Mouse (Mus musculus) gastrocnemius, adult 18-20 months (tissue): ENCODE results near the gene Mapk12. TPM values are rescaled to one million over a fixed set of nuclear protein-coding genes. Genes with fewer than 3 reads are reported as not detected.

Experiments used
- DNase-seq: peaks from one replicate; pipeline ENCODE4 v3.0.0; 2021; ENCODE audit warnings: low spot score
- long read RNA-seq, 2 experiments: library from polyadenylated mRNA; stranded (forward); transcript quantifications; one replicate each; pipeline ENCODE4 v2.0.0; 2021
- total RNA-seq, 2 experiments: library from RNA; stranded (reverse); gene quantifications; 2 replicates each; pipeline ENCODE4 v1.2.3; 2021

Gene Mapk12
- total RNA-seq, result 100 to 1,000 TPM; 142 to 145 TPM
- long read RNA-seq, experiment 1, transcript Mapk12-203 (11 exons, 1,928 nt), result minor isoform, 30 of 234 reads
- long read RNA-seq, experiment 1, transcript Mapk12-201 (12 exons, 1,808 nt), result major isoform, 137 of 234 reads
- long read RNA-seq, experiment 1, partial matches to known transcripts, result 24 of 234 reads
- long read RNA-seq, experiment 1, other reads (novel, unspliced or antisense), result 41 of 234 reads
- long read RNA-seq, experiment 2, transcript Mapk12-203 (11 exons, 1,928 nt), result minor isoform, 12 of 156 reads
- long read RNA-seq, experiment 2, transcript Mapk12-201 (12 exons, 1,808 nt), result major isoform, 100 of 156 reads
- long read RNA-seq, experiment 2, partial matches to known transcripts, result 16 of 156 reads
- long read RNA-seq, experiment 2, other reads (novel, unspliced or antisense), result 28 of 156 reads

GRCm38 (mm10) chr15:89140659-89141252 lies at the start of gene Mapk12:
Gene Mapk12, minus strand, starts transcription at chr15:89140703.
- peak; percentile 83 for DNase-seq

GRCm38 (mm10) chr15:89184937-89185227 lies 44.4 kb upstream of the Mapk12 start:
- no peak for DNase-seq

GRCm38 (mm10) chr15:89184141-89184936 lies 43.8 kb upstream of the Mapk12 start:
- DNase-seq, result no peak

GRCm38 (mm10) chr15:89182842-89183241 lies 42.3 kb upstream of the Mapk12 start:
- no peak for DNase-seq

- no peak for DNase-seq
These were observed 41.8 kb upstream of the Mapk12 start for GRCm38 (mm10) chr15:89182328-89182741.

GRCm38 (mm10) chr15:89181561-89182270 lies 41.2 kb upstream of the Mapk12 start:
- no peak for DNase-seq

GRCm38 (mm10) chr15:89180571-89181229 lies 40.2 kb upstream of the Mapk12 start, which contains the start of gene Plxnb2:
Gene Plxnb2, minus strand, starts transcription at chr15:89180788.
- peak; percentile 67 for DNase-seq

GRCm38 (mm10) chr15:89180081-89180541 lies 39.6 kb upstream of the Mapk12 start:
- DNase-seq, result no peak

- no peak for DNase-seq
These were observed 39.1 kb upstream of the Mapk12 start for GRCm38 (mm10) chr15:89179630-89179964.

- DNase-seq, result peak; percentile 65
These were observed 38.6 kb upstream of the Mapk12 start for GRCm38 (mm10) chr15:89178954-89179629.

GRCm38 (mm10) chr15:89178260-89178860 lies 37.9 kb upstream of the Mapk12 start:
- no peak for DNase-seq

- DNase-seq, result no peak
These were observed 37.2 kb upstream of the Mapk12 start for GRCm38 (mm10) chr15:89177576-89178259.

GRCm38 (mm10) chr15:89177121-89177520 lies 36.6 kb upstream of the Mapk12 start:
- DNase-seq, result peak; percentile 63

- DNase-seq, result no peak
These were observed 35.1 kb upstream of the Mapk12 start for GRCm38 (mm10) chr15:89175411-89176155.

- DNase-seq, result no peak
These were observed 34.4 kb upstream of the Mapk12 start for GRCm38 (mm10) chr15:89174889-89175339.

GRCm38 (mm10) chr15:89173906-89174214 lies 33.4 kb upstream of the Mapk12 start:
- DNase-seq, result no peak

GRCm38 (mm10) chr15:89173024-89173905 lies 32.8 kb upstream of the Mapk12 start:
- DNase-seq, result no peak
